Mouse (Mus musculus): ENCODE results near the gene Slc37a1.

- TF ChIP-seq CTCF (IDR thresholded peaks at IDR 0.05; ENCODE audit: low read depth) (no peak), EP300 (optimal IDR thresholded peaks at IDR 0.05) (no peak)
Observed at GRCm38 (mm10) chr17:31324227-31324626, 37.6 kb downstream of the Slc37a1 start.

All from stomach, postnatal 0 days (tissue).